Mouse (Mus musculus) neural tube, embryonic 12.5 days (tissue): ENCODE data around the gene Csad. TPM values are rescaled to one million over a fixed set of nuclear protein-coding genes. Genes with fewer than 3 reads are reported as not detected.

Source experiments
- ATAC-seq: fragments of 200-750 bp; cut with Nextera tagmentation; 2 replicates; pipeline ENCODE4 v1.8.0; 2017; ENCODE audit warnings: low read depth, mild to moderate bottlenecking, moderate TSS enrichment, moderate library complexity; ENCODE audit not compliant: low FRiP score
- H3K27ac ChIP-seq: fragments of 300-500 bp; sonication (generic); 2 replicates; pipeline ENCODE4 v1.5.1; 2016
- H3K27me3 ChIP-seq: fragments of 300-500 bp; sonication (generic); replicated peaks from 2 replicates; pipeline ENCODE4 v1.6.1; 2016; ENCODE audit warnings: mild to moderate bottlenecking
- H3K36me3 ChIP-seq: fragments of 300-500 bp; sonication (generic); 2 replicates; pipeline ENCODE4 v1.6.1; 2016; ENCODE audit warnings: mild to moderate bottlenecking
- H3K4me1 ChIP-seq: fragments of 300-500 bp; sonication (generic); 2 replicates; pipeline ENCODE4 v1.6.1; 2016
- H3K4me2 ChIP-seq: fragments of 300-500 bp; sonication (generic); replicated peaks from 2 replicates; pipeline ENCODE4 v1.6.1; 2016; ENCODE audit warnings: mild to moderate bottlenecking
- H3K4me3 ChIP-seq: fragments of 300-500 bp; sonication (generic); 2 replicates; pipeline ENCODE4 v1.5.1; 2016
- H3K9ac ChIP-seq: fragments of 300-500 bp; sonication (generic); 2 replicates; pipeline ENCODE4 v1.6.1; 2016; ENCODE audit warnings: mild to moderate bottlenecking
- H3K9me3 ChIP-seq: fragments of 300-500 bp; sonication (generic); 2 replicates; pipeline ENCODE4 v1.6.1; 2016; ENCODE audit warnings: mild to moderate bottlenecking
- WGBS: fragments of 180-500 bp; shearing (Covaris S2); methylation state at CpG from one replicate; pipeline ENCODE4 v1.1.7; 2016; 5-methylcytosine and 5-hydroxymethylcytosine counted together
- polyA plus RNA-seq: library from polyadenylated mRNA; unstranded; fragments of >200 nt; fragmentation: Nextera tagmentation; extraction: Ambion mirVana; gene quantifications from 2 replicates; pipeline ENCODE4 v1.2.1, GENCODE M21; 2016

The Csad gene
- polyA plus RNA-seq = 46.7 and 48.3 TPM in 2 replicates

- H3K36me3 ChIP-seq = peaks cover 31% of the 10 kb centered on the region
- ATAC-seq = no peak
Measured at GRCm38 (mm10) chr15:102204674-102205505, at the start of gene Csad. TSS of gene Csad (minus strand) at chr15:102204724.

GRCm38 (mm10) chr15:102250521-102250920 lies 46.0 kb upstream of the Csad start:
- Histone ChIP-seq H3K4me1 (peaks cover 35% of the 10 kb centered on the region), H3K4me2 (no peak overlapping the region), H3K27ac (no peak overlapping the region), H3K36me3 (no peaks in the 10 kb centered on the region), H3K27me3 (peaks cover 28% of the 10 kb centered on the region), H3K9ac (no peak overlapping the region), H3K4me3 (no peak overlapping the region), H3K9me3 (no peaks in the 10 kb centered on the region)
- 45% methylated on average over 5 of the region's 5 CpGs for WGBS
- ATAC-seq = no peak

More at GRCm38 (mm10) chr15:102204674-102205505, at the start of gene Csad:
- peak within 1 kb of the TSS; percentile 95 for H3K9ac ChIP-seq
- 57% methylated on average over 19 of the region's 19 CpGs for WGBS
- no peaks in the 10 kb centered on the region for H3K9me3 ChIP-seq
- H3K27ac ChIP-seq = peak within 1 kb of the TSS; percentile 98
- H3K27me3 ChIP-seq = no peaks in the 10 kb centered on the region
- peak within 1 kb of the TSS; percentile 88 for H3K4me3 ChIP-seq
- peak within 1 kb of the TSS; percentile 81 for H3K4me2 ChIP-seq
- H3K4me1 ChIP-seq = peaks cover 40% of the 10 kb centered on the region

DNA sequence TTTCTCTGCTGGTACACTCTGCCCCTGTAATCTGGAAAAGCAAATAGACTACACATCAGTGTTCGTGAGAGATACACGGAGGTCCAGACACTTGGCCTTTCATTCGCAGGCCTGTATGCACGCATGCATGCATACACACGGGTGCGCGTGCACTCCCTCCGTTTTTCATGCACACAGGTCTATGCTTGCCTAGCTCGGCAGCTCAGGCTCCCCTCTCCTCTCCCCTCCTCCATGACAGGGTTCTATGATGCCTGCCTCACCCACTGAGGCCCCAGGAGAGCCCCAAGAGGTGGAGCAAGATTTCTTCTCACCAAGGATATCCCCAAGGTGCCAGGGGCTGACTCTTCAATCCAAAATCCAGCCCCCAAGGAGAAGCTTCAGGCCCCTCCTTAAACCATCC lies 45.4 kb upstream of the Csad start:
- peak overlapping the region; percentile 97 for H3K4me2 ChIP-seq
- no peak overlapping the region for H3K9ac ChIP-seq
- no peak overlapping the region for H3K4me3 ChIP-seq
- no peaks in the 10 kb centered on the region for H3K36me3 ChIP-seq
- no peak overlapping the region for H3K27ac ChIP-seq
- peaks cover 41% of the 10 kb centered on the region for H3K4me1 ChIP-seq
- no peaks in the 10 kb centered on the region for H3K9me3 ChIP-seq
- no peak for ATAC-seq
- H3K27me3 ChIP-seq = peaks cover 28% of the 10 kb centered on the region
- 45% methylated on average over 9 of the region's 9 CpGs for WGBS

- no peak overlapping the region for H3K27ac ChIP-seq
- no peak for ATAC-seq
- peak overlapping the region; percentile 97 for H3K4me2 ChIP-seq
- peaks cover 46% of the 10 kb centered on the region for H3K4me1 ChIP-seq
- H3K9me3 ChIP-seq = no peaks in the 10 kb centered on the region
- H3K9ac ChIP-seq = no peak overlapping the region
- H3K36me3 ChIP-seq = no peaks in the 10 kb centered on the region
- no peak overlapping the region for H3K4me3 ChIP-seq
- WGBS = 3% methylated on average over 13 of the region's 13 CpGs
- H3K27me3 ChIP-seq = peaks cover 34% of the 10 kb centered on the region
Measured at GRCm38 (mm10) chr15:102249251-102249691, 44.7 kb upstream of the Csad start.

- Histone ChIP-seq H3K4me2 (peak overlapping the region; percentile 97), H3K27ac (no peak overlapping the region), H3K36me3 (no peaks in the 10 kb centered on the region), H3K27me3 (peaks cover 38% of the 10 kb centered on the region), H3K9ac (no peak overlapping the region), H3K4me3 (no peak overlapping the region), H3K9me3 (no peaks in the 10 kb centered on the region), H3K4me1 (peaks cover 50% of the 10 kb centered on the region)
- 0% methylated on average over 3 of the region's 3 CpGs for WGBS
- no peak for ATAC-seq
Measured at GRCm38 (mm10) chr15:102248812-102249191, 44.3 kb upstream of the Csad start.

DNA sequence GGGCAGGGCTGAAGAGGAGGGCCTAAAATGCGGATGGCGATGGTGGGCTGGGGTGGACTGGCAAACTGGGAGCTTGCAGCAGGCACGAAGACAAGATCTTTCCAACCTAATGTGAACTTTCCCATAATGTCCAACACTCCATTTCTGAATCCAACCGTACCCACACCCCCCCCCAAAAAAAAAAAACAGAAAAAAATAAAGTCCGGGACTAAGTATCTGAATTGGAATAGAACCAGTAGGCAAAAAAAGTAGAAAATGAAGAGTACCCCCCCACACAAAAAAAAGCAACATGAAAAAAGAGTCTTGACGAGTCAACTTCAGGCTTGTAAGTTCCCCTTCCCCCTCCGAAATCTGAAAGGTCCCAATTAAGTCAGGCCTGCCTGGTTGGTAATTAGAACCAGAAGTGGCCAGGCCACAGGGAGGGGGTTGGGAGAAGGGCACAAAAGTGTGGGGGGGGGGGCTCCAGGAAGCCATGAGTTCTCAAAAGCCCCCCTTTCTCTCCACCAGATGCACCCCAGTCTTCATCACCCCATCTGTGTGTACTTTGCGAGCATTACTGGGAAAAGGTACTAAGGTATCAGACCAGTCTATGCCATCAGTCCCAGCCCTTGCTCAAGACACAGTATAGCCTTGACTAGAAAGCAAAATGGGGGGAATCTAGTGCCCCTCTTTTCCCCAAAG lies 43.7 kb upstream of the Csad start:
- peaks cover 56% of the 10 kb centered on the region for H3K4me1 ChIP-seq
- H3K27ac ChIP-seq = peak overlapping the region; percentile 42; the same call in 1 of the 2 replicates
- ATAC-seq = no peak
- WGBS = 7% methylated on average over 8 of the region's 8 CpGs
- peak overlapping the region; percentile 97 for H3K4me2 ChIP-seq
- H3K9ac ChIP-seq = peak overlapping the region; percentile 61; the same call in 1 of the 2 replicates
- H3K9me3 ChIP-seq = no peaks in the 10 kb centered on the region
- H3K27me3 ChIP-seq = peaks cover 43% of the 10 kb centered on the region
- no peaks in the 10 kb centered on the region for H3K36me3 ChIP-seq
- peak overlapping the region; percentile 56 for H3K4me3 ChIP-seq

GRCm38 (mm10) chr15:102247252-102248130 lies 43.0 kb upstream of the Csad start:
- under 1% methylated on average over 57 of the region's 65 CpGs for WGBS
- H3K4me2 ChIP-seq = peak overlapping the region; percentile 97
- H3K9me3 ChIP-seq = no peaks in the 10 kb centered on the region
- H3K36me3 ChIP-seq = no peaks in the 10 kb centered on the region
- peaks cover 48% of the 10 kb centered on the region for H3K27me3 ChIP-seq
- H3K9ac ChIP-seq = peak overlapping the region; percentile 61
- H3K4me3 ChIP-seq = peak overlapping the region; percentile 56
- H3K27ac ChIP-seq = peak overlapping the region; percentile 42; the same call in 1 of the 2 replicates
- peaks cover 61% of the 10 kb centered on the region for H3K4me1 ChIP-seq
- ATAC-seq = peak; percentile 23; the same call in 1 of the 2 replicates

DNA sequence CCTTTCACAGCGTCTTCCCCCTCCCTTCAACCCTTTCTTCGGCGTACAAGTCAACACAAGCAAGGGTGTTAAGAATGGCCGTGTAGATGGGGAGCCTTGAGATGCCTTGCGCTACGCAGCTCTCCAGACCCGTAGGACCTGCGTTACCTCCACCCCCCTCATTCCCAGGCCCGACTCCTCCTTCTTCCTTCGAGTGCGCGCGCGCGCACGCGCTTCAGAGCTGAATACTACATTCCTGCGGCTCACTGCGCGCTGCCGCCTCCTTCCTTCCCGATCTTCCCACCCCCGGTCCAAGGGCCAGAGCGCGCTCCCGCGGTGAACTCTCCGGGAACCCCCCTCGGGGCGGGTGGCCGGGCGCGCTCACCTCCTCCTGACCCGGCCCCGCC lies 42.3 kb upstream of the Csad start:
- Histone ChIP-seq H3K27ac (no peak overlapping the region), H3K4me3 (peak overlapping the region; percentile 56), H3K4me2 (peak overlapping the region; percentile 97), H3K36me3 (no peaks in the 10 kb centered on the region), H3K27me3 (peaks cover 52% of the 10 kb centered on the region), H3K4me1 (peaks cover 61% of the 10 kb centered on the region), H3K9ac (peak overlapping the region; percentile 61), H3K9me3 (no peaks in the 10 kb centered on the region)
- under 1% methylated on average over 33 of the region's 35 CpGs for WGBS
- peak; percentile 69 for ATAC-seq

DNA sequence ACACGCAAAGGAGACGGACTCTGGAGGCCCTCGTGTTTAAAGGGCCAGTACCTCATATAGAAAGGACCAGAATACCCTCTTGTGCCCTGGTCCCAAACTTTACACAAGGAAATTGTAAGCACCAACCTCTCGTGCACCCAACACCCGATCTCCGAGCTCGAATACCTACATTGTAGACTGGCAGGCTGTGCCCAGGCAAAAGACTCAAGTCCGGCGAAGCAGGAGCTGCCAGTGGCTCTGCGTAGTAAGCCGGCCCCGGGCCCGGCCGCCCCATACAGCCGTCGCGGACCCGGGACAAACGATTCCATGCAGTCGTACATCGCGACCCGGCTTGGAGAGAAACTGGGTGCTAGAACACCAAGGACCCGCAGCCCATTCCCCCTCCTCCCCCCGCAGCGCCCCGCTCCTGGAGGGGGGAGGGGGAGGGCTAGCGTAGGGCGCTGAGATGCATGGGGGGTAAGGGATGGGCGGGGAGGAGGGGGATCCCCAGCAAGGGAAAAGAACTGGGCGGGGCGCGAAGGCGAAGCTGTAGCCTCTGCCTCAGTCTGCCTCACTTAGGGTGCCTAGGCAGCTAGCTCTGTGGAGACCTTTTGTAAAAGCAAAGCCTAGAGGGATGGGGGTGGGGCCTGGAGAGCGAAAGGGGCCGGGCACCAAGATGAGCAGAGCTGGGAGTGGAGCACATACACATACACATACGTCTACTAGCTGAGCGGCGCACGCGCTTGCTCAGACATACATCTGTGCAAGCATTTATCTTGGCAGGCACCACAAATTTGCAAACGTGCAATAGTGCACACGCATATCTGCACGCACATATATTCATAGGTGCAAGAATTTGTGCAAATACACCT lies 41.6 kb upstream of the Csad start:
- H3K9ac ChIP-seq = peak overlapping the region; percentile 61
- no peaks in the 10 kb centered on the region for H3K36me3 ChIP-seq
- H3K4me1 ChIP-seq = peaks cover 61% of the 10 kb centered on the region
- H3K27me3 ChIP-seq = peaks cover 54% of the 10 kb centered on the region
- ATAC-seq = peak; percentile 76
- peak overlapping the region; percentile 59 for H3K27ac ChIP-seq
- WGBS = under 1% methylated on average over 41 of the region's 44 CpGs
- peak overlapping the region; percentile 97 for H3K4me2 ChIP-seq
- H3K4me3 ChIP-seq = peak overlapping the region; percentile 56
- no peaks in the 10 kb centered on the region for H3K9me3 ChIP-seq

DNA sequence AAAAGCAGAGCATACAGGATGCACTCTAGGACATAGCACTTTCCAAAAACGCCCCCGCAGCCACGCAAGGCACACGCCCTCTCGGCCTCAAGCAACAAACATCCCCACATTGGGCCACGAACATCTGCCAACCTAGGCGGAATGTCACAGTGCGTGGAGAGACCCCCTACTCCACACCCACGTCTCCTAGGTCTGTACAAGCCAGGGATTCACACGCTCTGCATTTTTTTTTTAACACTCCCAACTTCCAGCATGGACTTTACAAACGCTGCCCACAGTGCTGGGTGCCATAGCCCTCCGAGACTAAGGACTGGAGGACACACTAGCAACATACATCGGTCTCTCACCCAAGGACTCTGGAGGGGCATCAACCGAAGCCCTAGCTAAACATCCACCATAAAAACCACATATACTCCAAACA lies 40.9 kb upstream of the Csad start:
- peak overlapping the region; percentile 61 for H3K9ac ChIP-seq
- H3K4me1 ChIP-seq = peaks cover 61% of the 10 kb centered on the region
- H3K27ac ChIP-seq = no peak overlapping the region
- WGBS = 3% methylated on average over 14 of the region's 14 CpGs
- no peak for ATAC-seq
- H3K4me3 ChIP-seq = peak overlapping the region; percentile 56
- H3K36me3 ChIP-seq = no peaks in the 10 kb centered on the region
- peak overlapping the region; percentile 97 for H3K4me2 ChIP-seq
- no peaks in the 10 kb centered on the region for H3K9me3 ChIP-seq
- H3K27me3 ChIP-seq = peaks cover 54% of the 10 kb centered on the region
